10 mouse cellular contexts compared by ENCODE assay signal in the genomic region with DNA sequence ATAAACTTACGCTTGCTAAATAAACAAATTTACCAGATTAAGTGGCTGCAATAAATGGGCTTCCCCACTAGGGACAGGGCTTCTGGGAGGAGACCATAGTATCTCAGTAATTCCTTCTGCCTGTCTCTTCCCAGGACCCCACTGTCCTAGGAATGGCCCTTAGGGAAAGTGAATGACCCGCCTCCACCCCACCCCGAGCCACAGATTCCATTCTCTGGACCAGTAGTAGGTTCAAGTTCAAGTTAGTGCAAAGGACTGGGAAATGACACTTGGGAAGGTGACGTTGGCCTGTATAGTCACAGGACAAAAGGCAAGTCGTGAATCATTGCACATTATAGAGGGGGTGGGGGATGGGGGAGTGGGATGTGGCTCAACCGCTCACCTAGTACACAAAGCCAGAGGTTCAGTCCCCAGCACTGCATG. TPM values are rescaled to one million over a fixed set of nuclear protein-coding genes. Genes with fewer than 3 reads are reported as not detected.
DNase-seq lines count a peak whose midpoint lies in the region; ATAC-seq and TF ChIP-seq lines count a peak whose summit lies in the region.
"Had no signal": no experiment of that assay in that cellular context is flagged by ENCODE, and none has a peak within 500 bp of the region (broad histone marks: within the 10 kb centered on the region; RNA-seq: fewer than 3 reads in every experiment).

No protein-coding gene starts in this region.

- TF ChIP-seq POLR2A in brain, embryonic 14.5 days (IDR thresholded peaks at IDR 0.05; ENCODE audit: borderline replicate concordance, extremely low read depth, insufficient read depth, insufficient read length, poor library complexity, severe bottlenecking): no peak

- H3K4me2 ChIP-seq in heart, embryonic 16.5 days (ENCODE audit: low read depth, low read length): peak overlapping the region; percentile 52
- peak overlapping the region; percentile 43 for H3K4me2 ChIP-seq in limb, embryonic 15.5 days

- WGBS in heart, embryonic 16.5 days: 45% methylated on average over 6 of the region's 6 CpGs
- WGBS in limb, embryonic 15.5 days: 17% methylated on average over 6 of the region's 6 CpGs

- TF ChIP-seq CTCF in E14TG2a.4 (conservative IDR thresholded peaks at IDR 0.05; ENCODE audit: low read length): peak; percentile 35
- TF ChIP-seq CTCF in brain, embryonic 14.5 days (IDR thresholded peaks at IDR 0.05; ENCODE audit: borderline replicate concordance, extremely low read depth, insufficient read depth, insufficient read length): peak; percentile 13; the same call in 1 of the 2 replicates

- H3K9ac ChIP-seq in heart, embryonic 16.5 days (ENCODE audit: low read length): no peak overlapping the region
- H3K9ac ChIP-seq in limb, embryonic 15.5 days: no peak overlapping the region

- no peaks in the 10 kb centered on the region for H3K36me3 ChIP-seq in heart, embryonic 16.5 days (ENCODE audit: control insufficient read depth, insufficient read depth)
- no peaks in the 10 kb centered on the region for H3K36me3 ChIP-seq in E14TG2a.4 (ENCODE audit: insufficient read depth, low read length)
- H3K36me3 ChIP-seq in limb, embryonic 15.5 days: no peaks in the 10 kb centered on the region

- DNase-seq in heart, adult 9 months (ENCODE audit: low spot score in 2 of 2): no peak
- DNase-seq in brain, embryonic 14.5 days (ENCODE audit: low read depth): no peak
- no peak for DNase-seq in cerebellum, adult 9-10 months
- no peak for DNase-seq in left cerebral cortex, adult 9 months (ENCODE audit: low spot score in 2 of 2)
- no peak for DNase-seq in right cerebral cortex, postnatal 14 days

- no peak overlapping the region for H3K4me3 ChIP-seq in heart, embryonic 16.5 days (ENCODE audit: low read length)
- peak overlapping the region; percentile 37; the same call in 1 of the 2 replicates for H3K4me3 ChIP-seq in E14TG2a.4 (replicated peaks; ENCODE audit: low read length)
- H3K4me3 ChIP-seq in limb, embryonic 15.5 days: peak overlapping the region; percentile 10; the same call in 1 of the 2 replicates
- H3K4me3 ChIP-seq: myocyte had no signal

- peak overlapping the region; percentile 50; the same call in 1 of the 2 replicates for H3K27ac ChIP-seq in heart, embryonic 16.5 days (ENCODE audit: low read length)
- no peak overlapping the region for H3K27ac ChIP-seq in limb, embryonic 15.5 days

- no peak for ATAC-seq in heart, embryonic 16.5 days (replicated peaks; ENCODE audit: extremely low read depth, insufficient read depth, low FRiP score)
- no peak for ATAC-seq in limb, embryonic 15.5 days (ENCODE audit: insufficient number of reproducible peaks, low FRiP score, low TSS enrichment, low read depth)
- ATAC-seq: inflammation-experienced regulatory T-cells, adult 6 months had no signal

- no peaks in the 10 kb centered on the region for H3K9me3 ChIP-seq in heart, embryonic 16.5 days (replicated peaks; ENCODE audit: control insufficient read depth, low read length)
- H3K9me3 ChIP-seq in E14TG2a.4 (ENCODE audit: low read length): no peaks in the 10 kb centered on the region
- H3K9me3 ChIP-seq in limb, embryonic 15.5 days: no peaks in the 10 kb centered on the region

- H3K27me3 ChIP-seq in heart, embryonic 16.5 days (ENCODE audit: control insufficient read depth, insufficient read depth, low read length): no peaks in the 10 kb centered on the region
- no peaks in the 10 kb centered on the region for H3K27me3 ChIP-seq in E14TG2a.4 (ENCODE audit: insufficient read depth, low read length)
- no peaks in the 10 kb centered on the region for H3K27me3 ChIP-seq in limb, embryonic 15.5 days

- peaks cover 12% of the 10 kb centered on the region for H3K4me1 ChIP-seq in heart, embryonic 16.5 days (ENCODE audit: control insufficient read depth, insufficient read depth, low read length)
- peaks cover 52% of the 10 kb centered on the region for H3K4me1 ChIP-seq in E14TG2a.4 (replicated peaks; ENCODE audit: low read depth, low read length)
- H3K4me1 ChIP-seq in limb, embryonic 15.5 days: peaks cover 26% of the 10 kb centered on the region

RNA-seq across cellular contexts. Expression of a gene that starts 15.4 kb away (rescaled TPM):
- polyA plus RNA-seq in heart, embryonic 16.5 days (2015; fragmentation: Nextera tagmentation; extraction: Ambion mirVana): 8.6 and 9.4 TPM in 2 replicates
- 104 and 106 TPM in 2 replicates for polyA plus RNA-seq in brain, embryonic 14.5 days (2012; rRNA removed)
- 31.0 and 32.5 TPM in 2 replicates for polyA plus RNA-seq in limb, embryonic 15.5 days (2015; fragmentation: Nextera tagmentation; extraction: Ambion mirVana)

RNA-seq across cellular contexts. Expression of a gene that starts 19.1 kb away (rescaled TPM):
- 18.6 TPM in 2 replicates for polyA plus RNA-seq in heart, embryonic 16.5 days (2015; fragmentation: Nextera tagmentation; extraction: Ambion mirVana)
- 43.4 and 45.9 TPM in 2 replicates for polyA plus RNA-seq in brain, embryonic 14.5 days (2012; rRNA removed)
- 22.4 and 23.0 TPM in 2 replicates for polyA plus RNA-seq in limb, embryonic 15.5 days (2015; fragmentation: Nextera tagmentation; extraction: Ambion mirVana)

RNA-seq across cellular contexts. Expression of a gene that starts 57.6 kb away (rescaled TPM):
- 0.27 and 0.35 TPM in 2 replicates for polyA plus RNA-seq in heart, embryonic 16.5 days (2015; fragmentation: Nextera tagmentation; extraction: Ambion mirVana)
- polyA plus RNA-seq in brain, embryonic 14.5 days (2012; rRNA removed): 0.04 TPM in 1 of 2 replicates, not detected in the other
- not detected in 2 replicates for polyA plus RNA-seq in limb, embryonic 15.5 days (2015; fragmentation: Nextera tagmentation; extraction: Ambion mirVana)
- polyA plus RNA-seq: inflammation-experienced regulatory T-cells, adult 6 months had no signal
